ENCODE assay signal across 9 mouse cellular contexts in the genomic region with DNA sequence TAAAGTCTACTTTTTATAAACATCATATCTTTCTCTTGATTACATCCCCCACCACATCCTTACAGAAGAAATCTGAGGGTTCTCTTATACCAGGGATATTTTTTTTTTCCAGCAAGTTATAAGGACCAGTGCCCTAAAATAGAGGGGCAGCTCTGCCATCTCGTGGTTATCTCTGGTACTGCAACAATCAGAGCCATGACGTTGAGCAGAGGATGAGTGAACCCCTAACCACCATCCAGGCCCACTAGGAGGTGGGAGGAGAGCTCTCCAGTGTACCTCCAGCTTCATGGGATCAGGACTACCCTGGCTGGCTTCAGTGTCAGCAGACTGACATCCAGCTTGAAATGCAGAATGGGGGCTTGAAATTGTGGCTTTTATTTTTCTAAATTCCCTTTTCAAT.
DNase-seq lines count a peak whose midpoint lies in the region; ATAC-seq and TF ChIP-seq lines count a peak whose summit lies in the region.
"Had no signal": no experiment of that assay in that cellular context is flagged by ENCODE, and none has a peak within 500 bp of the region (broad histone marks: within the 10 kb centered on the region; RNA-seq: fewer than 3 reads in every experiment).

No protein-coding gene starts in this region.

- no peak overlapping the region for H3K9ac ChIP-seq in liver, adult 2 months (ENCODE audit: low read depth, low read length)
- no peak overlapping the region for H3K9ac ChIP-seq in liver, embryonic 11.5 days (ENCODE audit: low read depth, low read length)
- H3K9ac ChIP-seq in forebrain, embryonic 12.5 days, result no peak overlapping the region
- H3K9ac ChIP-seq: embryonic facial prominence, embryonic 12.5 days had no signal

- H3K79me2 ChIP-seq in liver, adult 2 months (ENCODE audit: control insufficient read depth, insufficient read depth, low read length), result no peaks in the 10 kb centered on the region

- H3K4me1 ChIP-seq in liver, adult 2 months (ENCODE audit: control insufficient read depth, insufficient read depth, low read length), result peaks cover 15% of the 10 kb centered on the region
- H3K4me1 ChIP-seq in liver, embryonic 11.5 days (replicated peaks; ENCODE audit: control insufficient read depth, insufficient read depth, low read length), result no peaks in the 10 kb centered on the region
- H3K4me1 ChIP-seq in forebrain, embryonic 12.5 days, result no peaks in the 10 kb centered on the region
- H3K4me1 ChIP-seq: embryonic facial prominence, embryonic 12.5 days had no signal

- H3K27me3 ChIP-seq in liver, adult 2 months (ENCODE audit: control insufficient read depth, insufficient read depth, low read length), result no peaks in the 10 kb centered on the region
- H3K27me3 ChIP-seq in liver, embryonic 11.5 days (replicated peaks; ENCODE audit: control insufficient read depth, insufficient read depth, low read length), result no peaks in the 10 kb centered on the region
- no peaks in the 10 kb centered on the region for H3K27me3 ChIP-seq in forebrain, embryonic 12.5 days
- H3K27me3 ChIP-seq: embryonic facial prominence, embryonic 12.5 days had no signal

- no peak overlapping the region for H3K4me3 ChIP-seq in liver, adult 2 months (ENCODE audit: insufficient read depth, low read depth, low read length)
- H3K4me3 ChIP-seq in liver, embryonic 11.5 days (ENCODE audit: low read depth, low read length), result no peak overlapping the region
- no peak overlapping the region for H3K4me3 ChIP-seq in forebrain, embryonic 12.5 days (replicated peaks)
- H3K4me3 ChIP-seq: embryonic facial prominence, embryonic 12.5 days had no signal

- no peak overlapping the region for H3K4me2 ChIP-seq in liver, embryonic 11.5 days
- H3K4me2 ChIP-seq in forebrain, embryonic 12.5 days, result no peak overlapping the region
- H3K4me2 ChIP-seq: embryonic facial prominence, embryonic 12.5 days had no signal

- no peaks in the 10 kb centered on the region for H3K36me3 ChIP-seq in liver, adult 2 months (ENCODE audit: control insufficient read depth, insufficient read depth, low read length)
- H3K36me3 ChIP-seq in liver, embryonic 11.5 days (ENCODE audit: control insufficient read depth, insufficient read depth, low read length), result no peaks in the 10 kb centered on the region
- no peaks in the 10 kb centered on the region for H3K36me3 ChIP-seq in forebrain, embryonic 12.5 days (replicated peaks)
- H3K36me3 ChIP-seq: embryonic facial prominence, embryonic 12.5 days had no signal

- 0% methylated on average over 2 of the region's 2 CpGs for WGBS in liver, adult 2 months
- 2% methylated on average over 2 of the region's 2 CpGs for WGBS in liver, embryonic 11.5 days
- 0% methylated on average over 2 of the region's 2 CpGs for WGBS in forebrain, embryonic 12.5 days

- no peak; the same call in 1 of the 2 replicates for ATAC-seq in liver, embryonic 11.5 days (replicated peaks; ENCODE audit: low FRiP score)
- peak; percentile 47; the same call in 1 of the 2 replicates for ATAC-seq in forebrain, embryonic 12.5 days (ENCODE audit: low FRiP score)

- no peak for DNase-seq in liver, adult 2 months (ENCODE audit: extremely low read depth, low read depth, low spot score)
- no peak for DNase-seq in liver, embryonic 11.5 days (ENCODE audit: low spot score)
- peak; percentile 73 for DNase-seq in brain, embryonic 14.5 days (ENCODE audit: low read depth)
- DNase-seq in kidney, postnatal 10 days, result peak; percentile 73
- DNase-seq in lung, adult 18-20 months, result peak; percentile 7 to 10
- DNase-seq in retina, embryonic 14.5 days (ENCODE audit: low spot score), result peak; percentile 85
- no peak for DNase-seq in natural killer cell, adult 2 months (ENCODE audit: low spot score in 2 of 2)

- TF ChIP-seq POLR2A in liver, adult 2 months (IDR thresholded peaks at IDR 0.05; ENCODE audit: extremely low read depth, insufficient read depth, low read length), result no peak
- no peak for TF ChIP-seq POLR2A in brain, embryonic 14.5 days (IDR thresholded peaks at IDR 0.05; ENCODE audit: borderline replicate concordance, extremely low read depth, insufficient read depth, insufficient read length, poor library complexity, severe bottlenecking)

- H3K9me3 ChIP-seq in liver, embryonic 11.5 days (ENCODE audit: control insufficient read depth, low read length), result no peaks in the 10 kb centered on the region
- H3K9me3 ChIP-seq in forebrain, embryonic 12.5 days, result no peaks in the 10 kb centered on the region
- H3K9me3 ChIP-seq: embryonic facial prominence, embryonic 12.5 days had no signal

- peak; percentile 65 for TF ChIP-seq CTCF in liver, adult 2 months (IDR thresholded peaks at IDR 0.05; ENCODE audit: low read depth, low read length)
- peak; percentile 82 for TF ChIP-seq CTCF in brain, embryonic 14.5 days (IDR thresholded peaks at IDR 0.05; ENCODE audit: borderline replicate concordance, extremely low read depth, insufficient read depth, insufficient read length)

- H3K27ac ChIP-seq in liver, adult 2 months (replicated peaks; ENCODE audit: insufficient read depth, low read depth, low read length), result no peak overlapping the region
- H3K27ac ChIP-seq in liver, embryonic 11.5 days (ENCODE audit: low read depth, low read length), result no peak overlapping the region
- no peak overlapping the region for H3K27ac ChIP-seq in forebrain, embryonic 12.5 days
- H3K27ac ChIP-seq: embryonic facial prominence, embryonic 12.5 days had no signal

Comparison
In these comparisons a context has a peak if more than half of its experiments do, and no peak if none do; other contexts are left out.
1. DNase-seq: peak in brain, embryonic 14.5 days (single experiment), kidney, postnatal 10 days (single experiment), lung, adult 18-20 months (2 of 2) and retina, embryonic 14.5 days (single experiment); none in liver, adult 2 months (single experiment), liver, embryonic 11.5 days (single experiment) and natural killer cell, adult 2 months (0 of 2).